Mouse (Mus musculus) embryonic fibroblast, embryonic 13.5 days (primary cell): Measurements from ENCODE around the gene Slc29a3.

Experiments
- CTCF ChIP-seq: IDR thresholded peaks from 2 replicates; pipeline ENCODE4 v1.5.1; 2011; ENCODE audit warnings: mild to moderate bottlenecking, control low read depth, low read length, moderate library complexity, borderline replicate concordance; ENCODE audit not compliant: insufficient read depth
- POLR2A ChIP-seq: IDR thresholded peaks from 2 replicates; pipeline ENCODE4 v1.6.1; 2011; ENCODE audit warnings: low read depth, mild to moderate bottlenecking, control low read depth, low read length, moderate library complexity

- TF ChIP-seq POLR2A (no peak), CTCF (no peak)
Measured at GRCm38 (mm10) chr10:60756146-60756545, 3.6 kb upstream of the Slc29a3 start.
